Mouse (Mus musculus): ENCODE results near the gene Foxp1.

- TF ChIP-seq CTCF (IDR thresholded peaks at IDR 0.05; ENCODE audit: borderline replicate concordance, extremely low read depth, insufficient read depth, insufficient read length) (no peak), POLR2A (IDR thresholded peaks at IDR 0.05; ENCODE audit: borderline replicate concordance, extremely low read depth, insufficient read depth, insufficient read length, poor library complexity, severe bottlenecking) (no peak)
Measured at GRCm38 (mm10) chr6:99327721-99328120, 194.8 kb downstream of the Foxp1 start.

Data from brain, embryonic 14.5 days (tissue).